Mouse (Mus musculus): ENCODE data around the gene Dner.

Gene Dner

GRCm38 (mm10) chr1:84443050-84443449 lies 253.0 kb downstream of the Dner start:
- no peak for DNase-seq (ENCODE audit: low read depth, low spot score)

- DNase-seq (ENCODE audit: low read depth, low spot score): no peak
Observed at GRCm38 (mm10) chr1:84441419-84441818, 254.6 kb downstream of the Dner start.

GRCm38 (mm10) chr1:84437565-84437964 lies 258.5 kb downstream of the Dner start:
- DNase-seq (ENCODE audit: low read depth, low spot score): no peak

- no peak for DNase-seq (ENCODE audit: low read depth, low spot score)
Observed at GRCm38 (mm10) chr1:84436281-84436680, 259.7 kb downstream of the Dner start.

GRCm38 (mm10) chr1:84433291-84433980 lies 262.6 kb downstream of the Dner start:
- no peak for DNase-seq (ENCODE audit: low read depth, low spot score)

- no peak for DNase-seq (ENCODE audit: low read depth, low spot score)
Observed at GRCm38 (mm10) chr1:84432311-84432710, 263.7 kb downstream of the Dner start.

- no peak for DNase-seq (ENCODE audit: low read depth, low spot score)
Observed at GRCm38 (mm10) chr1:84428331-84428730, 267.7 kb downstream of the Dner start.

- no peak for DNase-seq (ENCODE audit: low read depth, low spot score)
Observed at GRCm38 (mm10) chr1:84427757-84428156, 268.3 kb downstream of the Dner start.

GRCm38 (mm10) chr1:84426679-84427078 lies 269.3 kb downstream of the Dner start:
- no peak for DNase-seq (ENCODE audit: low read depth, low spot score)

GRCm38 (mm10) chr1:84422881-84423280 lies 273.1 kb downstream of the Dner start:
- DNase-seq (ENCODE audit: low read depth, low spot score): no peak

GRCm38 (mm10) chr1:84421845-84422244 lies 274.2 kb downstream of the Dner start:
- DNase-seq (ENCODE audit: low read depth, low spot score): no peak

- no peak for DNase-seq (ENCODE audit: low read depth, low spot score)
Observed at GRCm38 (mm10) chr1:84419416-84419815, 276.6 kb downstream of the Dner start.

- DNase-seq (ENCODE audit: low read depth, low spot score): peak; percentile 27
Observed at GRCm38 (mm10) chr1:84418511-84418910, 277.5 kb downstream of the Dner start.

- DNase-seq (ENCODE audit: low read depth, low spot score): no peak
Observed at GRCm38 (mm10) chr1:84417761-84418238, 278.2 kb downstream of the Dner start.

GRCm38 (mm10) chr1:84417276-84417675 lies 278.7 kb downstream of the Dner start:
- DNase-seq (ENCODE audit: low read depth, low spot score): no peak

- DNase-seq (ENCODE audit: low read depth, low spot score): no peak
Observed at GRCm38 (mm10) chr1:84414464-84414863, 281.6 kb downstream of the Dner start.

- DNase-seq (ENCODE audit: low read depth, low spot score): no peak
Observed at GRCm38 (mm10) chr1:84409514-84409913, 286.5 kb downstream of the Dner start.

- no peak for DNase-seq (ENCODE audit: low read depth, low spot score)
Observed at GRCm38 (mm10) chr1:84408873-84409272, 287.1 kb downstream of the Dner start.

GRCm38 (mm10) chr1:84406891-84407290 lies 289.1 kb downstream of the Dner start:
- DNase-seq (ENCODE audit: low read depth, low spot score): peak; percentile 58

- DNase-seq (ENCODE audit: low read depth, low spot score): peak; percentile 66
Observed at GRCm38 (mm10) chr1:84405551-84406290, 290.3 kb downstream of the Dner start.

GRCm38 (mm10) chr1:84404880-84405279 lies 291.1 kb downstream of the Dner start:
- DNase-seq (ENCODE audit: low read depth, low spot score): peak; percentile 26

GRCm38 (mm10) chr1:84402154-84402553 lies 293.9 kb downstream of the Dner start:
- no peak for DNase-seq (ENCODE audit: low read depth, low spot score)

- DNase-seq (ENCODE audit: low read depth, low spot score): no peak
Observed at GRCm38 (mm10) chr1:84399671-84400070, 296.4 kb downstream of the Dner start.
